Mouse (Mus musculus) brain, embryonic 18.5 days (tissue): ENCODE results near the gene Wdr25.

Experiments
- DNase-seq: peaks from one replicate; pipeline ENCODE4 v3.0.0-alpha.2; 2012; ENCODE audit warnings: low read depth, low spot score

Gene Wdr25

DNA sequence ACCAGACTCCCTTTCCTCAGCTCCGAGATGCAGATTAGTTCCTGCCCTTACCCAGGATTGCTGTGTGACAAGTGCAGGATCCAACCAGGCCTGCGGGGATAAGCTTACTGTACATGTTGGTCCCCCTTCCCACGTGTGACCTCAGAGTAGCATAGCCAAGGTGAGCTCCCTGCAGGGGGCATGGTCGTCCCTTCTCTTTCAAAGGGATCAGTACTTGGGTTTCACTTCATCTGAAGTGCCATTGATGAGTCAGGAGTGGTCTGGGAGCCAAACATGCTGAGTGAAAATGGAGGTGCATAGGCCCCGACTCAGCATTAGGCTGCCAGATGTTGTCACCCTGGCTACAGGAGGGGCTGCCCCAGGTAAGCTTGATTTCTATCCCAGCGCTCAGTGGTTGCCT lies 91.6 kb downstream of the Wdr25 start:
- DNase-seq, result no peak

DNA sequence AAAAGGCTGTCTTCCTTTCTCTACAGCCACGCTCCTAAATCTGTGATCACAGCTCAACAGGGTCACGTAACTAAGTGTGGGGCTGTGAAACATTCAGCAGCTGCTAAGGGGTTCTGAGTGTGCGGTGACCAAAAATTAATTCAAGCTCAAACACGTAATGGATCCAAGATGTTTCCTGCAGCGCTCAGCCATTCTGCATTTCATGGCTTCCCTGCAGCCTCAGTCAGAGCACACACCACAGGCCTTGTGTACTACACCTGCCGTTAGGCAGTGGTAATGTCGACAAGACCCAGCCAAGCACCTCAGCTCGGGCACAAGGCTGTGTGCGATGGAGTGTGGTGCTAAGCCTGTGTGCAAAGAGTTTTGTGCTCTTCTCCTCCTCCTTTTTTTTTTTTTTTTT lies 94.0 kb downstream of the Wdr25 start:
- no peak for DNase-seq

DNA sequence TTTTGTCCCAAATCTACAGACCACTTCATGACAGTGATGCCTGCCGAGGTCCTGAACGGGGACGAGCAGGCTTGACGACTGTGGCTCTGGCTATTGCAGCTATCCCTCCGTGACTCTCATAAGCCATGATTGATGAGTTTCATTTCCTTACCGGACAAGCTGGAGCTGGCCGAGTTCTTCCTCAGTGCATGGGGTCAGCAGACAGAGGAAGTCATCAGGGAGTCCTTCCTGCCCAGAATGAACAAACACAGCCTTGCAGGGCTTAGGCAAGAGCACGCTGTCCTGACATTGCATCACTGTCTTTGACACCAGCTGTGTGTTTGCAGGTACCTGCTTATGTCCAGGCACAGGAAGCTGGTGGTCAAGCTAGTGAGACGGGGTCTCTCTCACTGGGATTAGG lies 97.0 kb downstream of the Wdr25 start:
- no peak for DNase-seq

- no peak for DNase-seq
Observed at GRCm38 (mm10) chr12:108993046-108993445, 99.6 kb downstream of the Wdr25 start.

DNA sequence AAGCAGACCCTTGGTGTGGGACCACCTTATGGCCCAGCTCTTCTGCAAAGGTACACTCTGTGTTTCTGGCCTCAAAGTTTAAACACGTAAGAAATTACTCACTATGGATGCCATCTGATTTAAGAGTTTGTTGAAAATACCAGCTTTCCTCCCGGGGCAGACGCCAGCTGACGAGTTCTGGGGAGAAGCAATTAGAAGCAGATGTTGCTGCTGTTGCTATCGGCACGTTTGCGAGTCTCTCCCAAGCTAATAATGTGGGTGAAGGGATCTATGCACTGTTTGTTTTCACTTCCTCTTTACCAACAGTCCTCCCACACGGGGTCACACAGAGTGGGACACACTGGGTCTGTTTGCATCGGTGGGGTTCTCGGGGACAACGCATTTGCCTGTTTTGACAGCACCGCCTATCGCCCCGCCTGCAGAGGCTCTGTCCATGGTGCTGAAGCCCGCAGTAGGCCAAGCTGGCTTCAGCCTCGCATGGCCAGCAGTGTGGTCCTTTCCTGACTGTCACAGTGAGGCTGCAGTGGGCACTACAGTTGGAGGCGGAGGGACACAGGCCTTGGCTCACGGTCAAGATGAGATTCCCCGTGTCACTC lies 101.1 kb downstream of the Wdr25 start:
- DNase-seq, result no peak

DNA sequence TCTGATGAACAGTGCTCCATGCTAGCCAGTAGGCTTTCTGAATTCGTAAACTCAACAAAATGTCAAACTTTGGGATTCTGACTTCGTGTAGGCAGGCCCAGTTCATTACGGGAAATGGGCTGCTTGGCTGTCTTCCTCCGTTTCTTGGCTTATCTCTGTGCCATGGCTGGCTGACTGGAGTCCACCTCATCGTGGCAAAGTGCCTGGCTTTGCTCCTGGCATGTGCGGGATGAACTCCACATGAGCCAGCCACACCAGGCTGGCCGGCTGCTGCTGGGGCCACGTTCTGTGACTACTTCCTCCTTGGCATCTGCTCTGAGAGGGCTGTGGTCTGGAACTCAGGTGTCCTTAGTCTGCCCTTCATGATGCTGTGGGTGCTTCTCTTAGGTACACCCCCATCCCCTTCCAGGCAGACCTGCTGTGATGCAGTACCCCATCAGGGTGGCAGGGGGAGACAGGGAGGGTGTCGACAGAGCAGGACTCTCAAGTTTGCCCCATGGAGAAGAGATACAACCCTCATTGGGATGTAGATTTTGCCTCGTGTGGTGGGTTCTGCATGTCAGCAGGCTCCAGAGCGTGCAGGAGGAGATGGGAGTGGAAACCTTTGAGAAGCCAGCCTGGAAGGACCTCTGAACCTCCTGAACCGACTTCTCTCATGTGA lies 102.7 kb downstream of the Wdr25 start:
- DNase-seq, result no peak

GRCm38 (mm10) chr12:108997249-108997648 lies 103.8 kb downstream of the Wdr25 start:
- no peak for DNase-seq

DNA sequence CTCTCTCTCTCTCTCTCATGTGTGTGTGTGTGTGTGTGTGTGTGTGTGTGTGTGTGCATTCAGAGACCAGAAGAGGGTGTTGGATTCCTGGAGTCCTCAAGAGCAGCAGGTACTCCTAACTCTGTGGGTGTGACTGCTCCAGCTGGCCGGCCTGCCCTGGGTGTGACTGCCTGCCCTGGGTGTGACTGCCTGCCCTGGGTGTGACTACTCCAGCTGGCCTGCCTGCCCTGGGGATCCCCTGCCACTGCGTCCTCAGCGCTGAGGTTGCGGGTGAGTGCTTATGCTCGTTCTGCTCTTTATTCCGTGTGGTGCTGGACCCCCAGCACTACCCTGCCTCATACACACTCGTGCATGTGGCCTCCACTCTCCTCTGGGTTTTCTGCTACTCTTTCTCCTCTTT lies 109.5 kb downstream of the Wdr25 start:
- DNase-seq, result no peak

DNA sequence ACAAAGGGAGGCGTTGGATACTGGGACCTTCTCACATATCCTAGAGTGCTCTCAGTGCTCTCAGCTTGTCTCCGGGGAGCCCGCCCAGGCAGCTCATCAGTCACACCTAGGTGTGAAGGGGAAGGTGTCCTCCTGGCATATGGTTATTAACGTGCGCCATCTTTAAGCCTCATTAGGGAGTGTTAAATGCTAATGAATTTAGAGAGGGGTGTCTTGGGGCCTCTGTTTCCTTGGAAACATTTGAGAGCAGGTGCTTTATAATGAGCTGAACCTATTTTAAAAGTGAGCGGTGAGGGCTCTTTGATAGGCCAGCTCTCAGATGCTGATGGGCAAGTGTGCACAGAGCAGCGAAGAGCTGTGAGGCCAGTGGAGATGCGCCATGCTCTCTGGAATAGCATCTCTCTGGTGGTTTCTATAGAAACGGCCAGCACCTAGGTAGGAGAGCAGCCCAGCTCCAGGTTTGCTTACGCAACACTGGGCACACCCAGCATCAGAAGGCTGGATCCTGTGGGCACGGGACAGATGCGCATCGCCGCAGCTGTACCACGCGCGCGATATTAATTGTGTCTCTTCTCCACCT lies 116.7 kb downstream of the Wdr25 start:
- no peak for DNase-seq

- DNase-seq, result no peak
Observed at GRCm38 (mm10) chr12:109022181-109022691, 128.8 kb downstream of the Wdr25 start.

DNA sequence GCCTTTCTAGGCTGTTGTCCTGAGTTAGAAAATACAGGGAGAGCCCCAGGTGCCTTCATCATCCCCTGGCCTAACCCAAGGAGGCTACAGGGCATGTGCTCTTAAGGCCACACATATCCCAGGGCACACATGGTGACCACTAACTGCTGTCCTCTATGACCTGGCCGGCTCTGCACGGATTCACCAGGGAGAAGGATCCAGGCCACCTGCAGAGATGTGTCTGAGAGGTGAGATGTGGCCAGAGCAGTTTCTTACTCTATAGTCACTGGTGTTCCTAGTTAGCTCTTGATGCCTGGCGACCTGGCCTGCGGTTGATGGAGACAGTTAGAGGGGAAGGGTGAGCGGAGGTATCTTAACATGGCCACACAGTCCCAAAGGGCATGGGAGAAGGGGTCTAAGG lies 129.5 kb downstream of the Wdr25 start:
- no peak for DNase-seq

DNA sequence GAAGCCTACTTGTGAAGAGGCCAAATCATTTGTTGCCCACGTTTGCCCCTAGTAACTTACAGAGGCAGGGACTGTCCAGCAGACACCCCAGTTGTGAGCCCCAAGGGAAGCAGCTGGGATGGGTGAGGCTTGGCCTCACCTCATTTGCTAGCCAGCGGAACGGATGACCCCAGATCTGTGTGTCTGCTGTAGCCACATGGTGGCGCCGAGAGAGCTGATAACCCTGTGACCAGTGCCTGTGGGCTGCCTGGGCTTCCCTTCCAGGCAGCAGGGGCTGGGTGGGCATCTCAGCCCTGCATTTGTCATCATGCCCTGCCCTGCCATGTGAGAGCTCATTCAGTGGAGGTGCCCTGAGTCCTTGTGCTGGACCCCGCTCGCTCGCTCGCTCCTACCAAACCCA lies 130.3 kb downstream of the Wdr25 start:
- no peak for DNase-seq

- no peak for DNase-seq
Observed at GRCm38 (mm10) chr12:109037026-109037425, 143.6 kb downstream of the Wdr25 start.

DNA sequence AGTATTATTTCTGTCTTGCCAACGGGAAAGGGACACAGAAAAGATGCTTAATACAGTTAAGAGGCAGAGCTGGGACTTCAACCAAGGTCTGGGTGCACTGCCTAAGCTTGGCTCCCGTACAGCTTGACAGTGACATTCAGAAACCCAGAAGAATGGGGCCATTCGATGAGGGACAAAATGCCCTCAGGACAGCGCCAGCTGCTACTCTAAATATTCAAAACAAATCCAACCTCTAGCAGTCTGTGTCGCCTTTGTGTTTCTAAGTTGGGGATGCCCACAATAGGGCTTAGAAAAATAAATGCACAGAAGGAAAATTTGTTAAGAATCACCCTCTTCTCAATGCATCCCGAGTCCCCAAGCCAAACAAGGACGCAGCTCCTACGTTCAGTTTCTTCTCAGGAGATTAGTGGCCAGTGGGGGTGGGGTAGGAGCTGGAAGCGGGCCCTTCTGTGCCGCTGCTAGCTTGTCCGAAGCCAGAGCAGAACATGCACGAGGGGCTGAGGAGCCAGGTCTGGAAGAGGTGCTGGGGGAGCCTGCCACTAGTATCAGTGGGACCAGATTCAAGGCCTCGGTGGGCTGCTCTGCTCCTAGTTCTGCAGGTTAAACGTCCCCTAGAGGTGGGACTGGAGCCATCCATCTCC lies 144.9 kb downstream of the Wdr25 start:
- DNase-seq, result no peak

DNA sequence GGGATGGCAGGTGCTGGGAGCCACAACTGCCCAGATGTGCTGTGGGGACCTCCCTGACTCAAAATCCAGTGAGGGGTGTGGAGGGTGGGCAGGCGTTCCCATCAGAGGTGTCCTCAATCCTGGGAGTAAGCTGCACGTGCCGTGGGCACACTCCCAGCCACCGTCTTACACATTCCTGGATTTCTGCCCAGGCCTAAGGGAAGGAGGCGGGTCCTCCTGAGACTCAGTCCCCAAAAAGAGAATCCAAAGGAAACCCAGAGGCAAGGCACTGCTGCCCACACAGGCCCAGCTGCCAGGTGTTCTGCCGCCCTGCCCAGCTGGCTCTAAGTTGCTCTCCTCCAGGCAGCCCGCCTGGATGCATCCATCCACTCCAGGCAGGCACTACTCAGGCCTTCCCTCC lies 145.9 kb downstream of the Wdr25 start:
- no peak for DNase-seq

DNA sequence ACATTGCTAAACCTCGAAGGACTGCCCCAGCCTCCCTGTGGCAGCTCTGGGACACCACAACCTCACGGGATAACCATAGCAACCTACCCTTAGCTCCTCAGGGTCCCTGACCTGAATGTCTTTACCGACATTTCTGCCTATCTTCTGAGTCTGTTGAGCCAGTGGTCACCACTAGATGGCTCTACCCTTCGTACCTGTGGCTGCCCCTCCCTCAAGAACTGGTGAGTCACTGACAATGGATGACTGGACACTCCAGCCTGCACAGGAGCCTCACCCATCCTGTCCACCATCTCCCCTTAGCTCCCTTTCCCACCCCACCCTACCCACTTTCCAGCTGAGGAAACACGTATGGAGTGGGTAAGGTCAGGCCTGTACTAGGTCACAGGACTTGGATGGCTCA lies 151.1 kb downstream of the Wdr25 start:
- DNase-seq, result no peak

DNA sequence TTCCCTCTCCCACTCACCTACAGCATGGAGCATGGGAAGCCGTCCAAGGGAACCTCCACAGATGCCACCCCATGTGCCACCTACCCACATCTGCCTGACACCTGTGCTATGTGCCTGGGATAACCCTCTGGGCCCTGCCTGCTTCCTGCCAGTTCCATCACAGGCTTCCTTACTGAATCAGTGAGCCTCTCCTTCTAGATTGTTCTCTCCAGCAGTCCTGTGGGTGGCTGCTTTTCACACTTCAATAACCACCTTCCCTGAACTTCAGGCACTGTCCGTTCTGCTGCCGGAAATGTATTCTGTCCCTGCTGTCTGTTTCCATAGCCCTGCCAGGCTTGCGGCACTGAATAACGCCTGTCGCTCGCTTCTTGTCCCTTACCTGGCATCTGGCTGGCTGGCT lies 152.2 kb downstream of the Wdr25 start:
- DNase-seq, result no peak

GRCm38 (mm10) chr12:109049949-109050348 lies 156.5 kb downstream of the Wdr25 start:
- no peak for DNase-seq

DNA sequence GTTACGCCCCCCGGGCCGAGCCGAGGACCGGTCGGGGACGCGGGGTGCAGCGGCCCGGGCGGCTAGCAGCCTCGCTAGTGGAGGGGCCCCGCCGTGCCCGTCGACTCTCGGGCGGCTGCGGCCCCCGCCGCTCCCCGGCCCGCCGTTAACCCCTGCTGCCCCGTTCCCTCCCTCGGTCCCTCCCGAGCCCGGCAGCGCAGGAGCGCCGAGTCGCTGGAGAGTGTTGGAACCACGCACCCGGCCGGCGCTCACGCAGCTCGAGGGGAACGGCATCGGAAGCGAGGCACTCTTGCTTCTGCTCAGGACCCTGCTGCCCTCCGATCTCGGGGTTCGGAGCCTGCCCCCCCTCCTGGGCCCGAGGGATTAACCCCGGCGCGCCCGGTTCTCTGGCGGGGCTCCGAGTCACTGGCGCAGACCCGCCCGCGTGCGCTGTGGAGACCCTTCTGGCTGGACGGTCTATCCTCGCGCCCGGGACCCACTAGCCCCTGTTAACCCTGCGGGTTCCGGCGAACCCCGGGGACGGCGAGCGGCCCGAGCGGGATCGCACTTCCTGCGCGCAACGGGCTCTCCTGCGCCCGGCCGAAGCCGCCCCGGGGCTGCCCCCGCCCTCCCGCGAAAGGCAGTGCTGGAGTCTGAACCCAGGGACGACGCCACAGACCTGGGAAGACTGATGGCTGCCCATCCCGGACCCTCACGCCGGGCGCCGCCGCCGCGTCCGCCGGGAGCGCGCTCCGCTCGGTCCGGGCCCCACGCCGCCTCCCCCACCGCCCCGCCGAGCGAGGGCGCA lies 159.8 kb downstream of the Wdr25 start:
- no peak for DNase-seq

- no peak for DNase-seq
Observed at GRCm38 (mm10) chr12:109057736-109058135, 164.3 kb downstream of the Wdr25 start.

DNA sequence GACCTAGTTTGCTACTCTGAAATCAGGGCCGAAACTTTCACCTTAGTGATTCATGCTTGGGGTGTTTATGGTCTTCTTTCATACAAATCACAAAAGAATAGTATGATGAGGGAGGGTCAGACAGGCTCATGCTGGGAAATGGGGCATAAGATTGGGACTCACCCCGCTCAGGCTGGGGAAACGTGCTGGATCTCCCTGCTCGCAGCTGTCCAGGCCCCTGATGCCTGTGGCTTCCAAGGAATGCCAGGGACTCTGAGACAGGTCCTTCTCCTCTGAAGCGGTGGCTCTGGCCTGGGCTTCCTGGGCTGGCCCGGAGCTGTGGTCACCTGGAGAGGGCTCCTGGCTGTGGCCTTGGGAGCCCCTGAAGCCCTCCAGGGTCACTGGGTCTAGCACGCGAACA lies 165.2 kb downstream of the Wdr25 start:
- no peak for DNase-seq

DNA sequence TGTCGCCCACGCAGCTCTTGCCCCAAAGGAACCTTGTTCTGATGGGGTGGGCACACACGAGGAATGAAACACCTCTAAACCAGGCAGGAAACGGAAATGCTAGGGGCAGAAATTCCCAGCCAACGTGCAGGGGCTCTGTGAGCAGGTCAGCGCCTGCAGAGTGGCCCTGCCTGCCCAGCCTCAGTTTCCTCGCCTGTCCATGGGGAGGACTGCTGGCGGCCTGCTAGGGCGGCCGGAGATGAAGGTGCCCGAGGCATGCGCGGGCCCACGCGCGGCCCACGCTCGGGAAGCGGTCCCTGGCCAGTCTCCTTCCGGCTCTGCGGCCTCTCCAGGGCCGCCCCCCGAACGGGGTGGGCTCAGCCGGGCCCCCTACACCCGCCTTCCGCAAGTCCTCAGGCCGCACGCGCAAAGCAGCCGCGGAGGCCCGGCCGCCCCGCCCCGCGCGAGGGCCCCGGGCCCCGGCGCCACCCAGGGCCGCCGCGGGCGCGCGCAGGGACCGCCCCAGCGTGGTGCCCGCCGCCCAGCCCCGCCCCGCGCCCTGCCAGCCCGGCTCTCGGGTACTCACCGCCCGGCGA lies 174.2 kb downstream of the Wdr25 start:
- DNase-seq, result peak; percentile 14
